Mouse (Mus musculus) inflammation-experienced regulatory T-cells, adult 6 months (primary cell): ENCODE data around the gene Eno4. TPM values are rescaled to one million over a fixed set of nuclear protein-coding genes. Genes with fewer than 3 reads are reported as not detected.

Source experiments
- ATAC-seq: one replicate; pipeline ENCODE4 v1.8.0; 2017
- polyA plus RNA-seq, 3 experiments: library from polyadenylated mRNA; unstranded; fragments of 100-300 nt; shearing (Covaris generic); gene quantifications; one replicate each; pipeline ENCODE4 v1.2.1; 2017

Gene Eno4
- polyA plus RNA-seq, 3 experiments from 2014 or later: not detected

DNA sequence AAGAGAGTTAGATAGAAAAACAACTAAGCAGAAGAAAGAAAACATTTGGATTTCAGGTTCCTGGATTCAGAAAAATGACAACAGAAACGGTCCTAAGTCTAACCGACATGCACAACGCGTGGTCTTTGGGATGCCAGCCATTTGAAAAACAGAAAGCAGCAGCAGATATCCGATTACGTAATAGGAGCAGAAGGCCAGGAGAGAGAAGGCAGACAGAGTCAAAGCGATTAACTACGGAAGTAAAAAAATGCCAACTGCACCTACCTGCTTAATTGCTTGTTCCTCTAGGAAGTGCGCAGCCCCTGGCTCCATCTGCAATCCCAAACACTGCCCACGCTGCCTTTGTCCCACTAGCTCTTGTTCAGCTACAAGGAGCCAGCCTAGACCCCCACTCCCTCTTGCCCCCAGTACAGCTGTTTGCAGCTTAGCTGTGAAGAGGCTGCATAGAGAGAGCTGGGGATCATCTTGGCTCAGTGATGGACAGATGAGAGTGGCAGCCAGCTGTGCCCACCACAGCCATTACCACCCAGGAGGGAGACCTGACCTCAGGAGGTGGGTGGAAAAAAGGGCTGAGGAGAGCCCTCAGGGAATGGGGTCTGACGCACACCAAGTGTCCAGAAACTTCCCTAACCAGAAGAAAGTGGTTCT lies 32.1 kb downstream of the Eno4 start:
- ATAC-seq: no peak

DNA sequence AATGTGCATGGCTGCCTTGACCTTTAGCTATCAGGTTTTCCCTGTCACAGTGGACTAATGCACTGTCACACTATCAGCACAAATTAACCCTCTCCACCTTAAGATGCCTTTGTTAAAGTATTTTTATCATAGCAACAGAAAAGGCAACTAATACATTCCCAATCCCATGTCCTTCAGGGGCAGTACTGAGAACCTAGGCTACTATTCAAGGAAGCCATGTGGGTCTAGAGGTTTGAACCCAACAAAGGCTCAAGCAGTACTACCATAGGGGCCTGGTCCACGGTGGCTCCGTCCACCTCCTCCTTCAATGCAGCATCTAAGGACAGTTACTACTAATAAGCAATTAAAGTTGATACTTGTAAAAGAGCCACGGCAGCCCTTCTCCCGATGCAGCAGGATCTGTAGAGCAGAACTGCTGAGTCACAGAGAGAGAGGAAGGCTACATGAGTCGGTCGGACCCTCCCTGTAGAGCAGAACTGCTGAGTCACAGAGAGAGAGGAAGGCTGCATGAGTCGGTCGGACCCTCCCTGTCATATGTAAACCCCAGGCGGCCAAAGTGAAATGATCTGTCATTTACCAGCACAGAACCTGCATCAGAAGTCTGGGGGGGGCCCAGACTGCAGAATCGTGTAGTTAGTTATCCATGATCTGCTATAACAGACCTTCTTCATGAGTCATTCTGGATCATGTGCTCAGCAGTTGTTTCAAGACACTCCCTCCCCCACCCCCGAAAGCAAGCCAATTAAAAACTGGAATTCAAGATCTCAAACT lies 35.4 kb downstream of the Eno4 start:
- ATAC-seq: no peak

DNA sequence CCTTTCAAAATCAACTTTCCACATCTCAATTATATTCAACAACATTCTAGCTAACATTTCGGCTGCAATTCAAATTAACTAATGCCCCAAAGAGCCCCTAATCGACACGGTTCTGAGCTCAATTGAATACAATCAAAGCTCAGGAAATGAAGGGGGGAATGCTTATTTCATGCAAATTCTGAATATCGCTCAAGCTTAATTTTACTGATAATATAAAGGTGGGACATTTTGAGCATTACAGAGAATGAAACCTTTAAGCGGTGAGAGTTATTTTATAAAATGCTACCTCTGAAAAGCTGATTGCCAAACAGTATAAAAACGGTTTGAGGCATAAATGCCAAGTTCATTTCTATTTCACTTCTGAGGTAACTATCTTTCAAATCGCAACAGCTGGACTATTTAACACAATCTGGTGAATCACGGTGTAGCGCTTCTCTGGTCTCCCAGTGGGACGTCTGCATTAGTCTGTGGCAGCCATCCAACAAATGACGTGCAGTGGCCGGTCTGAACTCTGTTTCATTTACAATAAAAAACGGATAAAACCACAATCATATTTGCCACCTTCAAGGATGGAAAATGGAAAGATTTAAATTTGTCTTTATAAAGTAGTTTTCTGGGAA lies 36.3 kb downstream of the Eno4 start:
- no peak for ATAC-seq

DNA sequence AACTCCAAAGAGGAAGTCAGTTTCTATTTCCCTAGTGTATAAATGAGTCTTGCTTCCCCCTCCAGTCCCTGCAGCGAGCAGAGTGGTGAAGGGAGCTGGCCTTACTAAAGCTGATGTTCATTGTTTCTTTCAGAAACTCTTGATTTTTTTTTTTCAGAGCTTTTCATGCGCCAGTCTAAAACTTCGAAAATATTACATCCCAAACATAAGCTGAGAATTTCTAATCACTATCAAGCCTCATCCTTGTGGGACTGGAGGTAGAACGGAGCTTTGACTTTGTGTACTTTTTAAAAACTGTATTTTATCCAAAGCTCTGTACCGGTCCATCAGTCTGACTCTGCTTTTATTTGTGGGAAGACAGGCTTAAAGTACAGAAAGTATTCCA lies 36.8 kb downstream of the Eno4 start:
- no peak for ATAC-seq

DNA sequence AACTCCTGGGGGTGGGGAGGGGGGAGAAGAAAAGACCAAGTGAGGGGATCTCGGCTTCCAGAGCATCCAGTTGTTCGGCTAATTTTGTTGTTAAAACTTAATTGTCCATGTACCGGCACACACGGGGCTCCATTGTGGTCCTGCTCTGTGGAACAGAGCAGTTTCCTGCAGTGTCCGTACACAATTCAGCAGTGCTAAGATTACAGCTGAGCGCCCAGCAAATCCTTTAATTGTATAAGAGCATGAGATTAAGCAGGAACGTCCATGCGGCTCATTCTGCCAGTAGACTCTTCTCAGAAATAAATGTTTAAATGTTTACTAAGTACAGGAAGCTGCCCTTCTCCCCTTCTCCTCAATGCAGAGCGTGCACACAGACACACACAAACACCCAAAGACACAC lies 38.3 kb downstream of the Eno4 start:
- ATAC-seq: no peak

DNA sequence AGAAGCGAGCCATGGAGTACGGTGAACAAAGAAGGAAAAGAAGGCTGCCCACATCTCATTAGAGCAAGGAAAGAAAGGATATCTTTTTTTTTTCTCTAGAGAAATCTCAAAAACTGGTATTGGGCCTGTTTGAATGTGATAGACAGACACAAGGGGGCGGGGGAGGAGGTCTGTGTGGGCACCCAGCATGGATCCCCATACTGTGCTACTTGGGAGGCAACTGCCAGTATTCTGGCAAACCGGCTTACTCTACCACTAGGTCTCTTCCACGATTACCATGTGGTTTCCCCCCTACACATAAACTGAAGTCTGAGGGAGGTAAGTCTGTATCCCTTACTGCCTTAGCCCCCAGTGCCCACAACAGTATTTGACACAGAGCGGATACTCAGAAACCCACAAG lies 59.6 kb downstream of the Eno4 start:
- ATAC-seq: no peak

DNA sequence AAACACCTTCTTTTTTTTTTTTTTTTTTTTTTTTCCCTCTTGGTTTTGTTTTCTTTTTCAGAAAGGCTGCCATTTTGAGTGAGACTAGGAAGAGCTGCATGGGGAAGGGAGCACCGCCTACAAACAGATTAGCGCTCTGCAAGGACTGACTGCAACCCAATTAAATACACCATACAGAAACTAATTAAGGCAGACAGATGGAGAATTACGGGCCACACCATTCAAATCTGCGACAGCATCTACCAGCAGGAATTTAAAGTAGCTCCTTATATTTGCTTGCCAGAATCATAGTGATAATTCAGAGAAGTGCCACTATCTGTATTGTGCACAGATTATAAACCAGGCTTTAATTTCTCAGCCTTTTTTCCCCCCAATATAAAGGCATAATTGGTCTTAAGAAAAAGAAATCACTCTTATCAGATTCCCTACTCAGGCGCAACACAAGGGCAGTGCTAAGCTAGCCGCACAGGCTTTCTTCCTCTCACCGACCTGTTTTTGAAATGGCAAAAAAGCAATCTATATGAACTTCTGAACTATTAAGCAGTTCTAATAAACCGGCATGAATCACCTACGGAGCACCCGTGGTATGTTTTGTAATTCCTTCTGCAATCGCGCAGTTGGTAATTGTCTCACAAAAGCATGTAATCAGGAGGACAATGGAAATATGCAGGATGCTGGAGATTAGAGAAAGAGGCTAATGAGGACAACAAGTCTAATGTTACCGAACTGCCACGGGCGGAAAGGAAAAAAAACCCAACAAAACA lies 63.5 kb downstream of the Eno4 start:
- ATAC-seq: no peak

DNA sequence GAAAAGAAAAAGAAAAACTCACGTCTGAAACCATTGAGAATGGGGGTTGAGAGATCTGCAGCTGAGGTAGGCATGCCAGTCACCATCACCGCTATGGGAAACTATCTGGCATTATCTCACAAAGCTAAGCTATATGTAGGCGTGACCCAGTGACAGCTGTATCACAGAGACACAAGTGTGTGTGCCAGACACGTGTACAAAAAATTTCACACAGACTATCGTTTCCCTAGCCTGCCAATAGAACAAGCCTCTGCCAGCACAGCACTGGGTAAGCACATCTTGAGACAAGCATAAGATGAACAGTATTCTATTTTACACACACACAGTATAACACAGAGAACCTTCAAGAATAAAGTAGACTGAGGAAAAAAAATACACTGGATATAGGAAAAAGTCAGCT lies 67.6 kb downstream of the Eno4 start:
- no peak for ATAC-seq

Other genes with a start within 250 kb of the Eno4 start
- gene Pnliprp1, start 214.5 kb upstream of the Eno4 start, polyA plus RNA-seq: not detected
- not detected for gene Pnliprp2, start 183.7 kb upstream of the Eno4 start, polyA plus RNA-seq
- gene 1700019N19Rik, start 149.0 kb upstream of the Eno4 start, polyA plus RNA-seq: not detected
- under 1 TPM in 2 of 3 experiments, not detected in 1; 0.57 to 0.92 TPM for gene Hspa12a, start 229 bp downstream of the Eno4 start, polyA plus RNA-seq
- gene Shtn1, start 132.7 kb downstream of the Eno4 start, polyA plus RNA-seq: 1 to 10 TPM; 1.8 to 4.1 (median 2.6) TPM
- gene Vax1, start 226.6 kb downstream of the Eno4 start, polyA plus RNA-seq: not detected